Mouse (Mus musculus): Measurements from ENCODE around the gene Medag. TPM values are rescaled to one million over a fixed set of nuclear protein-coding genes. Genes with fewer than 3 reads are reported as not detected.

Gene Medag
- polyA plus RNA-seq, 1 experiment from 2014 or later = 0.72 TPM

- Histone ChIP-seq H3K4me3 (ENCODE audit: low read depth, low read length) (no peak overlapping the region), H3K9ac (replicated peaks; ENCODE audit: low read length) (no peak overlapping the region), H3K27me3 (ENCODE audit: control insufficient read depth, insufficient read depth, low read length) (no peaks in the 10 kb centered on the region), H3K27ac (replicated peaks; ENCODE audit: low read depth, low read length) (no peak overlapping the region), H3K4me2 (ENCODE audit: low read depth, low read length) (no peak overlapping the region), H3K9me3 (replicated peaks; ENCODE audit: control insufficient read depth, low read length) (0 out of 2 replicates have a peak, but pooled peaks cover 2% of the 10 kb centered on the region), H3K36me3 (replicated peaks; ENCODE audit: control insufficient read depth, insufficient read depth, low read depth, low read length) (no peaks in the 10 kb centered on the region), H3K4me1 (ENCODE audit: control insufficient read depth, insufficient read depth, low read length) (no peaks in the 10 kb centered on the region)
- DNase-seq (ENCODE audit: low spot score) (no peak), ATAC-seq (replicated peaks; ENCODE audit: insufficient number of reproducible peaks, low FRiP score, low TSS enrichment, low read depth) (no peak)
- 79% methylated on average over 7 of the region's 7 CpGs for WGBS
These were observed 37.9 kb downstream of the Medag start for GRCm38 (mm10) chr5:149449406-149449805.

DNA sequence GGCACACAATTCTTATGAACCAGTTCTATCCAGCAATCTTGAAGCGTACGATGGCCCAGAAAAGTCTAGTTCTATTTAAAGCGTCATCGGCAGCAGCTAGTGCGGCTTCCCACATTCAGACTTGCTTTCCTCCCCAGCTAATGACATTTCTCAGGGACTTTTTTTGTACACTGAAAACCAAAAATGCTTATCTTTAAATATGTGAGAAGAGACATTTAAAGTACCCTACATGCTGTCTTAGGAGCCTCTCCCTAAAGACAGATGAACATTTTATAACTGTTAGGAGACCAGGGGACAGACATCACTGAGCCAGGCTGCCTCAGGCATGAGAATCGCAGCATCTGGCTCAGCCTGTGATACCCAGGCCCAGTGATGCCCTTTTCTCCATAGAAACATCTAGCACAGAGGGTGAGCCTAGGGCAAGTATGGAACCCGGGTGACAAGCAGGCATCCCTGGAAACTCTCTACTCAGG lies 39.7 kb downstream of the Medag start:
- WGBS = 91% methylated on average over 7 of the region's 7 CpGs
- DNase-seq (ENCODE audit: low spot score) = no peak

GRCm38 (mm10) chr5:149454281-149454680 lies 42.7 kb downstream of the Medag start:
- Histone ChIP-seq H3K9ac (replicated peaks; ENCODE audit: low read length) (no peak overlapping the region), H3K27ac (replicated peaks; ENCODE audit: low read depth, low read length) (no peak overlapping the region)

More for the DNA sequence above, 39.7 kb downstream of the Medag start:
- no peaks in the 10 kb centered on the region for H3K36me3 ChIP-seq (replicated peaks; ENCODE audit: control insufficient read depth, insufficient read depth, low read depth, low read length)
- H3K27ac ChIP-seq (replicated peaks; ENCODE audit: low read depth, low read length) = no peak overlapping the region
- H3K9ac ChIP-seq (replicated peaks; ENCODE audit: low read length) = no peak overlapping the region
- no peaks in the 10 kb centered on the region for H3K27me3 ChIP-seq (ENCODE audit: control insufficient read depth, insufficient read depth, low read length)
- no peak overlapping the region for H3K4me3 ChIP-seq (ENCODE audit: low read depth, low read length)
- no peak for ATAC-seq (replicated peaks; ENCODE audit: insufficient number of reproducible peaks, low FRiP score, low TSS enrichment, low read depth)
- H3K4me2 ChIP-seq (ENCODE audit: low read depth, low read length) = no peak overlapping the region
- H3K4me1 ChIP-seq (ENCODE audit: control insufficient read depth, insufficient read depth, low read length) = no peaks in the 10 kb centered on the region
- 0 out of 2 replicates have a peak, but pooled peaks cover 2% of the 10 kb centered on the region for H3K9me3 ChIP-seq (replicated peaks; ENCODE audit: control insufficient read depth, low read length)

GRCm38 (mm10) chr5:149456544-149456943 lies 45.0 kb downstream of the Medag start:
- no peak for ATAC-seq (replicated peaks; ENCODE audit: insufficient number of reproducible peaks, low FRiP score, low TSS enrichment, low read depth)
- no peaks in the 10 kb centered on the region for H3K27me3 ChIP-seq (ENCODE audit: control insufficient read depth, insufficient read depth, low read length)
- no peak overlapping the region for H3K4me2 ChIP-seq (ENCODE audit: low read depth, low read length)
- 80% methylated on average over 7 of the region's 7 CpGs for WGBS
- no peak overlapping the region for H3K4me3 ChIP-seq (ENCODE audit: low read depth, low read length)
- no peaks in the 10 kb centered on the region for H3K4me1 ChIP-seq (ENCODE audit: control insufficient read depth, insufficient read depth, low read length)
- no peak for DNase-seq (ENCODE audit: low spot score)
- H3K9ac ChIP-seq (replicated peaks; ENCODE audit: low read length) = no peak overlapping the region
- H3K9me3 ChIP-seq (replicated peaks; ENCODE audit: control insufficient read depth, low read length) = no peaks in the 10 kb centered on the region
- H3K36me3 ChIP-seq (replicated peaks; ENCODE audit: control insufficient read depth, insufficient read depth, low read depth, low read length) = no peaks in the 10 kb centered on the region
- no peak overlapping the region for H3K27ac ChIP-seq (replicated peaks; ENCODE audit: low read depth, low read length)

More at GRCm38 (mm10) chr5:149454281-149454680, 42.7 kb downstream of the Medag start:
- Histone ChIP-seq H3K4me3 (ENCODE audit: low read depth, low read length) (no peak overlapping the region), H3K36me3 (replicated peaks; ENCODE audit: control insufficient read depth, insufficient read depth, low read depth, low read length) (no peaks in the 10 kb centered on the region), H3K4me2 (ENCODE audit: low read depth, low read length) (no peak overlapping the region), H3K4me1 (ENCODE audit: control insufficient read depth, insufficient read depth, low read length) (no peaks in the 10 kb centered on the region), H3K27me3 (ENCODE audit: control insufficient read depth, insufficient read depth, low read length) (no peaks in the 10 kb centered on the region), H3K9me3 (replicated peaks; ENCODE audit: control insufficient read depth, low read length) (no peaks in the 10 kb centered on the region)
- 32% methylated on average over 6 of the region's 6 CpGs for WGBS
- peak; percentile 66 for DNase-seq (ENCODE audit: low spot score)
- ATAC-seq (replicated peaks; ENCODE audit: insufficient number of reproducible peaks, low FRiP score, low TSS enrichment, low read depth) = no peak

GRCm38 (mm10) chr5:149462071-149462470 lies 50.5 kb downstream of the Medag start:
- Histone ChIP-seq H3K9me3 (replicated peaks; ENCODE audit: control insufficient read depth, low read length) (no peaks in the 10 kb centered on the region), H3K4me3 (ENCODE audit: low read depth, low read length) (no peak overlapping the region), H3K36me3 (replicated peaks; ENCODE audit: control insufficient read depth, insufficient read depth, low read depth, low read length) (no peaks in the 10 kb centered on the region), H3K27ac (replicated peaks; ENCODE audit: low read depth, low read length) (no peak overlapping the region), H3K9ac (replicated peaks; ENCODE audit: low read length) (no peak overlapping the region), H3K4me1 (ENCODE audit: control insufficient read depth, insufficient read depth, low read length) (no peaks in the 10 kb centered on the region), H3K27me3 (ENCODE audit: control insufficient read depth, insufficient read depth, low read length) (no peaks in the 10 kb centered on the region), H3K4me2 (ENCODE audit: low read depth, low read length) (no peak overlapping the region)
- 78% methylated on average over 3 of the region's 3 CpGs for WGBS
- no peak for DNase-seq (ENCODE audit: low spot score)
- no peak for ATAC-seq (replicated peaks; ENCODE audit: insufficient number of reproducible peaks, low FRiP score, low TSS enrichment, low read depth)

DNA sequence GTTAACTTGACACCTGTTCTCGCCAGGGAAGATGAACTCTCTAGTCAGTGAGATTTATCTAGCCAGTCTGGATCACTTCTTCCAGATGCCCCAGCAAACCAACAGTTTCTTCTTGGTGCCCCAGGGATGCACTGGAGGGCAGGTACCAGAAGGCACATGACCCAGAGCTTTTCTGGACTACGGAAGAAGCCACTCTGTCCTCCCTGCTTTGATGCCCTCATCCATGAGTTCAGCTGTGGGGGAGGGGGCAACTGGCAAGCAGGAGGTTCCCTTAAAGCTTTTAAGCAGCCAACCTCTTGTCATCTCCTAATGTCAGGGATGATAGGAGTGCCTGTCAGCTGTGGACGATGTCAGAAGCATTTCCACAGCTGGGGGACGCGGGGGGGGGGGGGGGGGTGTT lies 53.8 kb downstream of the Medag start:
- DNase-seq (ENCODE audit: low spot score) (no peak), ATAC-seq (replicated peaks; ENCODE audit: insufficient number of reproducible peaks, low FRiP score, low TSS enrichment, low read depth) (0 out of 2 replicates have a peak, but pooled peaks have one; percentile 34)
- Histone ChIP-seq H3K9ac (replicated peaks; ENCODE audit: low read length) (no peak overlapping the region), H3K4me2 (ENCODE audit: low read depth, low read length) (no peak overlapping the region), H3K27ac (replicated peaks; ENCODE audit: low read depth, low read length) (no peak overlapping the region), H3K9me3 (replicated peaks; ENCODE audit: control insufficient read depth, low read length) (no peaks in the 10 kb centered on the region), H3K27me3 (ENCODE audit: control insufficient read depth, insufficient read depth, low read length) (no peaks in the 10 kb centered on the region), H3K4me3 (ENCODE audit: low read depth, low read length) (no peak overlapping the region), H3K36me3 (replicated peaks; ENCODE audit: control insufficient read depth, insufficient read depth, low read depth, low read length) (no peaks in the 10 kb centered on the region), H3K4me1 (ENCODE audit: control insufficient read depth, insufficient read depth, low read length) (no peaks in the 10 kb centered on the region)
- WGBS = 55% methylated on average over 4 of the region's 5 CpGs

DNA sequence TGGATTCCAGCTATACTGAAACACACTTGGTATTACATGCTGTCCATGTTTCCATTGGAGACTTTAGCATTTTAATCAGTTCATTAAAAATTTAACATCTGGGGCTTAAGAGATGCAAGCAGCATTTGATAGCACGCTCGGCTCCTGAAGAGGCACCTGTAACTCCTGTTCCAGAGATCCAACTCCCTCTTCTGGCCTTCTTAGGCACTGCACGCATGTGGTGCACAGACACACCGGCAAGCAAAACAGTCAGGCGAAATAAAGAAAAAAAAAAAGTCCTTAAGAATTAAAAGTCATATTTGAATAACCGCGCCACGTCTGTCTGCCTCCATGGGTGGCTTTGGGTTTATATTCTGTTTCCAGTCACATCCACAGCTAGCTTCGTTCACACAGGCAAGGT lies 62.6 kb downstream of the Medag start:
- Histone ChIP-seq H3K9me3 (replicated peaks; ENCODE audit: control insufficient read depth, low read length) (no peaks in the 10 kb centered on the region; the same call in 1 of the 2 replicates), H3K27ac (replicated peaks; ENCODE audit: low read depth, low read length) (no peak overlapping the region), H3K36me3 (replicated peaks; ENCODE audit: control insufficient read depth, insufficient read depth, low read depth, low read length) (no peaks in the 10 kb centered on the region), H3K9ac (replicated peaks; ENCODE audit: low read length) (no peak overlapping the region), H3K4me2 (ENCODE audit: low read depth, low read length) (no peak overlapping the region), H3K4me3 (ENCODE audit: low read depth, low read length) (no peak overlapping the region), H3K27me3 (ENCODE audit: control insufficient read depth, insufficient read depth, low read length) (no peaks in the 10 kb centered on the region), H3K4me1 (ENCODE audit: control insufficient read depth, insufficient read depth, low read length) (no peaks in the 10 kb centered on the region)
- no peak for DNase-seq (ENCODE audit: low spot score)
- no peak for ATAC-seq (replicated peaks; ENCODE audit: insufficient number of reproducible peaks, low FRiP score, low TSS enrichment, low read depth)
- WGBS = 96% methylated on average over 9 of the region's 9 CpGs

GRCm38 (mm10) chr5:149474701-149475468 lies 63.3 kb downstream of the Medag start:
- no peak overlapping the region for H3K27ac ChIP-seq (replicated peaks; ENCODE audit: low read depth, low read length)
- no peak overlapping the region for H3K9ac ChIP-seq (replicated peaks; ENCODE audit: low read length)
- no peak overlapping the region for H3K4me3 ChIP-seq (ENCODE audit: low read depth, low read length)
- no peaks in the 10 kb centered on the region for H3K36me3 ChIP-seq (replicated peaks; ENCODE audit: control insufficient read depth, insufficient read depth, low read depth, low read length)
- DNase-seq (ENCODE audit: low spot score) (no peak), ATAC-seq (replicated peaks; ENCODE audit: insufficient number of reproducible peaks, low FRiP score, low TSS enrichment, low read depth) (no peak)
- WGBS = 93% methylated on average over 16 of the region's 16 CpGs
- no peak overlapping the region for H3K4me2 ChIP-seq (ENCODE audit: low read depth, low read length)
- no peaks in the 10 kb centered on the region for H3K27me3 ChIP-seq (ENCODE audit: control insufficient read depth, insufficient read depth, low read length)
- H3K9me3 ChIP-seq (replicated peaks; ENCODE audit: control insufficient read depth, low read length) = no peaks in the 10 kb centered on the region; the same call in 1 of the 2 replicates
- no peaks in the 10 kb centered on the region for H3K4me1 ChIP-seq (ENCODE audit: control insufficient read depth, insufficient read depth, low read length)

Measured in embryonic facial prominence, embryonic 11.5 days (tissue).